Mouse (Mus musculus) monocyte, adult 2 months (primary cell): Measurements from ENCODE around the gene Ogfod1.

Source experiments
- DNase-seq, 2 experiments: peaks; one replicate each; pipeline ENCODE4 v3.0.0; 2022; ENCODE audit warnings: low spot score in 2 of 2, low read depth in 1 of 2

Gene Ogfod1

GRCm38 (mm10) chr8:94068793-94069192 lies 31.8 kb downstream of the Ogfod1 start:
- DNase-seq = no peak

GRCm38 (mm10) chr8:94076461-94077192 lies 39.6 kb downstream of the Ogfod1 start:
- no peak for DNase-seq

GRCm38 (mm10) chr8:94087964-94088363 lies 51.0 kb downstream of the Ogfod1 start:
- no peak for DNase-seq

GRCm38 (mm10) chr8:94089715-94090114 lies 52.7 kb downstream of the Ogfod1 start:
- DNase-seq = no peak

GRCm38 (mm10) chr8:94092848-94093247 lies 55.9 kb downstream of the Ogfod1 start:
- no peak for DNase-seq

- DNase-seq = no peak
These were observed 57.3 kb downstream of the Ogfod1 start for GRCm38 (mm10) chr8:94094281-94094680.

GRCm38 (mm10) chr8:94098081-94098974 lies 61.3 kb downstream of the Ogfod1 start, which contains the start of gene Bbs2:
Gene Bbs2, minus strand, starts transcription at chr8:94098928.
- DNase-seq = peak; percentile 97

GRCm38 (mm10) chr8:94098996-94099395 lies 62.0 kb downstream of the Ogfod1 start:
- DNase-seq = no peak

- no peak for DNase-seq
These were observed 67.1 kb downstream of the Ogfod1 start for GRCm38 (mm10) chr8:94104146-94104545.

GRCm38 (mm10) chr8:94107871-94108270 lies 70.9 kb downstream of the Ogfod1 start:
- no peak for DNase-seq

- no peak for DNase-seq
These were observed 72.4 kb downstream of the Ogfod1 start for GRCm38 (mm10) chr8:94109396-94109795.

GRCm38 (mm10) chr8:94109835-94110234 lies 72.8 kb downstream of the Ogfod1 start:
- no peak for DNase-seq

GRCm38 (mm10) chr8:94110526-94111177 lies 73.7 kb downstream of the Ogfod1 start:
- no peak for DNase-seq

GRCm38 (mm10) chr8:94113435-94113834 lies 76.4 kb downstream of the Ogfod1 start:
- DNase-seq = no peak

GRCm38 (mm10) chr8:94113972-94114371 lies 77.0 kb downstream of the Ogfod1 start:
- no peak for DNase-seq
